Mouse (Mus musculus): ENCODE results near the gene Fat4. TPM values are rescaled to one million over a fixed set of nuclear protein-coding genes. Genes with fewer than 3 reads are reported as not detected.

Gene Fat4
- polyA plus RNA-seq, 1 experiment from 2014 or later = 10.0 TPM

DNA sequence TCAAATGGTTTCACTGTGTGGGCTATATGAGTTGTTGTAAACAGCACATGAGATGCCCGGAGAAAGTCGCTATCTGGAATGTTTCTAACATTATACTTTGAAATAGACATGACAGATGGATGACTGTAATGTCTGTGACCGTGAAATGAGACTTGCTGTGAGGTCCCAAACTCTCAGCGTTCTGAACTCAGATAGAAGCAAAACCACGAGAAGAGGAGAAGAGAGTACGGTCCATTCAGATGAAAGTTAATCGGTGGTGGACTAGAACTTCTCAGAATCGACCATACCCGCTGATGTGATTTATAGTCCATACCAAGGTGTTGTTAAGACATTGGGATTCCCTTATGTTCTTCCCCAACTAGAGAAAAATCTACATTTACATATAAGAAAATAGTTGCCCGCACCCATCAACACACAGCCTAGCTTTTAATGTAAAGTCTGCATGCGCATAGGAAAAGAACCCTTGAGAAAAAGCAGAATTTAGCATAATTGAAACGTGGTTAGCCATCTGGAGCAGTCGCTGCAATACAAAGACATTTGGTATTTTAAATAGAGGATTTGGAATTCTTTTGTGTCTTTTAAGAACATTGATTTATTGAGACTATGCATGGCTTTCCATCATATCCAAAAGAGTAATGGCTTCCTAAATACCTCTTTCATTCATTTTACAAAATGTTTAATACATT lies 21.8 kb downstream of the Fat4 start:
- H3K27ac ChIP-seq = peak overlapping the region; percentile 71
- WGBS = 26% methylated on average over 13 of the region's 13 CpGs
- no peaks in the 10 kb centered on the region for H3K9me3 ChIP-seq
- no peaks in the 10 kb centered on the region for H3K36me3 ChIP-seq
- peak overlapping the region; percentile 60; the same call in 1 of the 2 replicates for H3K9ac ChIP-seq
- H3K4me1 ChIP-seq (replicated peaks) = peaks cover 45% of the 10 kb centered on the region
- H3K27me3 ChIP-seq = no peaks in the 10 kb centered on the region
- ATAC-seq (ENCODE audit: low FRiP score) = 0 out of 2 replicates have a peak, but pooled peaks have one; percentile 16
- peak overlapping the region; percentile 25 for H3K4me3 ChIP-seq
- peak overlapping the region; percentile 54 for H3K4me2 ChIP-seq

DNA sequence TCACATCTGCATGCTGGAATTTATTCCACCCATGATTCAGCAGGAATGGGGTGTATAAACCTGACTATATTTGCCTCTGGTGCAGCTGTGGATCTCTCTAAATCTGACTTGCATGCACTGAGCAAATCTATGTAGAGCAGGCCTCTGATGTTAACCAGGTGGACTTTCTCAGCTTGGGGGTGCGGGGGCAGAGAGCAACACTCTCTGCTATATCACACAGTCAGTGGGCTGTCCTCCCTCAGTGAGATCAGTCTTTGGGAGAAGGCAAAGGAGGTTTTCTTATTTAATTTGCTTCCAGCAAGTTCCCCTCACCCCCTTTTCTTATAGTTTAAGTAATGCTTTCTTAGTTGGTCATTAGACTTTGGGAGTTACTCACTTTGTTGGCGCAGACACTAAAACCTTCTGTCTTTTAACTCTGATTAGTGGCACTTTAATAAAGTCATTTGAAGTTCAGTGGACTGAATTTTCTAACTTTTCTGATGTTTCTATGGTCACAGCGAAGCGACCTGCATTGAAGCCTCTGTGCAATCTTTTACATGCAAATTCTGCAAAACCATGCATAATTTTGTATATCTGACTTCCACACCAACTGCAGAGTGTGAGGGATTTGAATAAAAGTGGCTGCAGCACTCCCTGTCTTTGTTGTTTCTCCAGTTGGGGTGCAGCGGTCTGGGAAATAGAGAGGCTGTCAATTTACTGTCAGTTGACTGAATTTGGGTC lies 26.2 kb downstream of the Fat4 start:
- Histone ChIP-seq H3K27ac (peak overlapping the region; percentile 52; the same call in 1 of the 2 replicates), H3K4me2 (no peak overlapping the region), H3K4me1 (replicated peaks) (peaks cover 24% of the 10 kb centered on the region), H3K9ac (no peak overlapping the region), H3K9me3 (no peaks in the 10 kb centered on the region), H3K27me3 (no peaks in the 10 kb centered on the region), H3K36me3 (no peaks in the 10 kb centered on the region), H3K4me3 (no peak overlapping the region)
- 21% methylated on average over 5 of the region's 5 CpGs for WGBS
- ATAC-seq (ENCODE audit: low FRiP score) = peak; percentile 58

DNA sequence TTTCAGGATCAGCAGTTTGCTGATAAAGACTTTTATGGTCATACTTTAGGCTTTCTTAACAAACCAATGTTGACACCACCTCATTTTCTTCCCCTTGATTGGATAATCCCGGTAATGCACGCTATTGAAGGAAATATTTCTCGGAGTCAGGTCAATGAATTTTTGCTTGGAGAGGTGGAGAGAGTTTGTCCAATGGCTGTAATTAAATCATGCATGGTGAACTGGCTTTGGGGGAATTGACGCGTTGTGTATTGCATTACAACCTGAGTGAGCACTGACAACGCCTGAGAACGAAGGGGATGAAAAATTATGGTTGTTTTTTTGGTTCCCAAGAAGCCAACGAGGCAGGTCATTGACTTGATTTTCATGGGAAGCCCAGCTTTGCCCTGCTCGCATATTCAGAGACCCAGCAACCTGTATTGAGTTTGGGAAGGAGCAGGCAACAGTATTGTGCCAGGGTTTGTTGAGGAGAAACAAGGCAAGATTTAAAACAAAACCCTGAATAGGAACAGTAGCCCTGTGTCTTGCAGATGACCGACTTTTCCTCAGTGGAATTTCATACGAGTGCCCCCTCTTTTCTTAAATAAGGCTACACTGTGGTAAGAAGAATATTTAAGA lies 26.9 kb downstream of the Fat4 start:
- Histone ChIP-seq H3K36me3 (no peaks in the 10 kb centered on the region), H3K4me3 (no peak overlapping the region), H3K4me2 (no peak overlapping the region), H3K27me3 (no peaks in the 10 kb centered on the region), H3K4me1 (replicated peaks) (peaks cover 18% of the 10 kb centered on the region), H3K9ac (no peak overlapping the region), H3K9me3 (no peaks in the 10 kb centered on the region), H3K27ac (peak overlapping the region; percentile 52; the same call in 1 of the 2 replicates)
- peak; percentile 50 for ATAC-seq (ENCODE audit: low FRiP score)
- WGBS = 25% methylated on average over 11 of the region's 11 CpGs

DNA sequence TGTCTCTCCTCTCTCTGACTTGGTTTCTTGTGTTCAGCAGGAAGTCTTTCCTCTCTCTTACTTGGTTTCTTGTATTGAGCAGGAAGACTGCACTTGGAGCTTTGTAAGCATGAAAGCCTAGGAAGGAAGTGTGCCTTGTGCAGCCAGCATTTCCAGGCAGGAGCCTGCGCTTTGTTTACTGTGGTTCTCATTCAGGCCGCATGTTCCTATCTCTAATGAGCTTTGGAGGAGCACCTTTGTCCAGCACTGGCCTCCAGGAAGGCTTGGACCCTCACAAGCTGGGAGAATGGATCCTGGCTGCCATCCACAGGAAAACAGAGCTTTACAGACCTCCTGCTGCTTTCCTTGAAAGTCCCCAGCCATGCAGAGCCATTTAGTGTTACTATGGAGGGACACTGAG lies 32.2 kb downstream of the Fat4 start:
- H3K9ac ChIP-seq = no peak overlapping the region
- no peak overlapping the region for H3K4me3 ChIP-seq
- no peak overlapping the region for H3K4me2 ChIP-seq
- 55% methylated on average over 2 of the region's 2 CpGs for WGBS
- no peak for ATAC-seq (ENCODE audit: low FRiP score)
- peaks cover 13% of the 10 kb centered on the region for H3K4me1 ChIP-seq (replicated peaks)
- H3K27ac ChIP-seq = no peak overlapping the region; the same call in 1 of the 2 replicates
- no peaks in the 10 kb centered on the region for H3K27me3 ChIP-seq
- no peaks in the 10 kb centered on the region for H3K36me3 ChIP-seq
- H3K9me3 ChIP-seq = no peaks in the 10 kb centered on the region

DNA sequence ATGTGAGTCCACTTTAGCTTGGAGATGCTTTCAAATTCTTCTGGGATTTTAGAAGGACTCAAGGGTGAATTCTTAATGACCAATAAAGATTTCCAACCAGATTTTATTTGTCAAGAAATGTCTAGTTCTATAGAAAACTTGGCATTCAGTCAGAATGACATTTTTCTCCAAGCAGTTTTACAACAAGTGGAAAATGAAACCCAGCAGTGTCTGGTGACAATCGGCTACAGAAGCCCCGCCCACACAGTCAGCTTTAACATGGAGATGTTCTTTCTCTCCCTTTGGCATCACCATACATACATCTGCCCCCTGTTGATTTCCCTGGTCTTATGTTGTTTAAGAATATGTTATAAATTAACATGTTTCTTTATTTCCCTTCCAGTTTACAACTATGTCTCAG lies 34.3 kb downstream of the Fat4 start:
- Histone ChIP-seq H3K27ac (no peak overlapping the region), H3K4me1 (replicated peaks) (peaks cover 11% of the 10 kb centered on the region), H3K27me3 (no peaks in the 10 kb centered on the region), H3K4me2 (no peak overlapping the region), H3K9me3 (no peaks in the 10 kb centered on the region), H3K36me3 (no peaks in the 10 kb centered on the region), H3K9ac (no peak overlapping the region), H3K4me3 (no peak overlapping the region)
- WGBS = 78% methylated on average over 2 of the region's 2 CpGs
- ATAC-seq (ENCODE audit: low FRiP score) = no peak

DNA sequence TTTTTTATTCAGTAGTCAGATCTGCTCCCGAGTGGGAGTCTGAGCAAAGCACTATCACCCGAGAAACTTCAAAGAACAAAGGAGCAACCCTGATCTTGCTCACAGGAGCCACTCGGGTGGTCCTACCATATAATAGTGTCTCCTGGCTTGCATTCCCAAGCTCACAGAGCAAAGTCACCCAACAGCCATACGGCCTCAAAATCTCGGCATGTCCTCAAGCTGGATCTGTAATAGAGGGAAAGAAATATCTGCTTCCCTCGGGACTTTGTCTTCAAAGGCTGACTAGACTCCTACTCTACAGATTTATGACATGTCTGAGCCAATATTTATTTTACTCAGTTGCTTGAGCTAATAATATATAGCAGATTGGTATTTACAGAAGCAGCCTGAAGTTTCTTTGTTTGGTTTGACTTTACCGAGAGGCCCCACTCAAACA lies 36.5 kb downstream of the Fat4 start:
- ATAC-seq (ENCODE audit: low FRiP score) = no peak
- WGBS = 65% methylated on average over 7 of the region's 7 CpGs
- Histone ChIP-seq H3K9ac (no peak overlapping the region), H3K4me3 (no peak overlapping the region), H3K9me3 (no peaks in the 10 kb centered on the region), H3K4me2 (no peak overlapping the region), H3K27me3 (no peaks in the 10 kb centered on the region), H3K4me1 (replicated peaks) (peaks cover 11% of the 10 kb centered on the region), H3K36me3 (no peaks in the 10 kb centered on the region), H3K27ac (no peak overlapping the region)

DNA sequence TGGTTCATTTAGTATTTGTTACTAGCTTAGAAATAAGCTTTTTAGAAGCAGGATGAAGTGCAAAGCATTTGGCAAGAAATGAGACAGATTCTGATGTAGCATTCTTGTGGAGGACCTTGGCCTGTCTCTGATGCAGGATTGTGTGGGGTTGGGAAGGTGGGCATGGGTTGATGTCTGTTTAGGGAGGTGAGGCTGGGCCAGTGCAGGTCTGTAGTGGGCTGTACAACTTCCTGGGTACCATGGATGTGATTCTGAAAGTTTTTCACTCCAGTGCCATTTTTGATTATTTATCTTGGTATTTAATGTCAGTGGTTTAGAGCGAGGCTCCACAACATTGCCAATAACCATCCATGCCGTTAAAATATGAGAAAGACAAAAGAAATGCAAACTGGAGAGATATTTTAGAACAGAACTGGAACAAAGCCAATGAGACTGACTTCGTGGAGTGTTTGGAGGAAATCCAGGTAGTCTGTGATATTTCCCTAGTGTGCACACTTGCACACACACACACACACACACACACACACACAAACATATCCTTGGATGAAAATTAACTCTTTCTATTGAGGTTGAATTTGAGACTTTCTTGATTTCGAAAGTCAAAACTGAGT lies 41.4 kb downstream of the Fat4 start:
- H3K9ac ChIP-seq = no peak overlapping the region
- no peak for ATAC-seq (ENCODE audit: low FRiP score)
- H3K9me3 ChIP-seq = no peaks in the 10 kb centered on the region
- no peaks in the 10 kb centered on the region for H3K36me3 ChIP-seq
- no peak overlapping the region for H3K27ac ChIP-seq
- H3K4me2 ChIP-seq = no peak overlapping the region
- no peak overlapping the region for H3K4me3 ChIP-seq
- H3K27me3 ChIP-seq = no peaks in the 10 kb centered on the region
- WGBS = 69% methylated on average over 4 of the region's 4 CpGs
- H3K4me1 ChIP-seq (replicated peaks) = peaks cover 10% of the 10 kb centered on the region; the same call in 1 of the 2 replicates

DNA sequence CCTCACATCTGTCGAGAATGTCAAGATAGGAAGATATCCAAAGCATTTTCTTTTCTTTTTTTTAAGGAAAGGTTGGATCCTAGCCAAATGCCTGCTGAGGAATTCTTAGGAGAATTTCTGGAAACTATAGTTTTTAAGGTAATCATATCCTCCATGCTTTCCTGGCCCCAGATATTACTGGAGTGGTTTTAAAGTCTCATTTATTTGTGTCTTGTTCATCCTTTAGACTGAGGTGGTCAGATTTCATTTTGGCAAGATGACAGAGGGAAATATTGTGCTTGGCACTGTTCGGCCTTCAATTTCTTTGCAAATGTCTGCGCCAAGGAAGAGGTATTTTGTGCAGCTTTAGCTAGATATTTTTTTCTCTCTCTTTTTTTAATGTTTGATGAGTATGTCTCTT lies 42.0 kb downstream of the Fat4 start:
- no peak overlapping the region for H3K27ac ChIP-seq
- no peaks in the 10 kb centered on the region for H3K27me3 ChIP-seq
- 76% methylated on average over 3 of the region's 3 CpGs for WGBS
- peaks cover 10% of the 10 kb centered on the region; the same call in 1 of the 2 replicates for H3K4me1 ChIP-seq (replicated peaks)
- no peak overlapping the region for H3K4me2 ChIP-seq
- ATAC-seq (ENCODE audit: low FRiP score) = no peak
- no peaks in the 10 kb centered on the region for H3K36me3 ChIP-seq
- no peaks in the 10 kb centered on the region for H3K9me3 ChIP-seq
- H3K4me3 ChIP-seq = no peak overlapping the region
- H3K9ac ChIP-seq = no peak overlapping the region

DNA sequence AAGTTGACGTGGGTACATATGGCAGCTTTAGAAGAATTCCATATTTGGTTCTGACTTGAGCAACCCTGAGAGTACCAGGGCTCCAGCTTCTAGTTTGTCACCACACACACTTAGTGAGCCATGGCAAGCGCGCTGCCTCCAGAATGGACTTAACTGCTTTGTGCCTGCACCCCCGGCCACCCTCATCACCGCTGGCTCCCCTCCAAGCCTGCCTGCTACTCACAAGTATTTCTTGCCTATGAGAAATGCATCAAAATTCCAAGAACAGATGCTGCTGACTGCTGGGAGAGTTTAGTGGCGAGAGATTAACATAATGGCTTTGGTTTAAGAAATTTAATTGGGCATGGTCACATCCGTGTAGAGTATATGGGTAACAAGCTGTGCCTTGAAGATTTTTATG lies 48.0 kb downstream of the Fat4 start:
- 49% methylated on average over 7 of the region's 7 CpGs for WGBS
- Histone ChIP-seq H3K36me3 (no peaks in the 10 kb centered on the region), H3K4me3 (no peak overlapping the region), H3K27me3 (no peaks in the 10 kb centered on the region), H3K4me1 (replicated peaks) (peaks cover 47% of the 10 kb centered on the region), H3K4me2 (no peak overlapping the region), H3K27ac (peak overlapping the region; percentile 55), H3K9me3 (no peaks in the 10 kb centered on the region), H3K9ac (no peak overlapping the region)
- peak; percentile 46; the same call in 1 of the 2 replicates for ATAC-seq (ENCODE audit: low FRiP score)

DNA sequence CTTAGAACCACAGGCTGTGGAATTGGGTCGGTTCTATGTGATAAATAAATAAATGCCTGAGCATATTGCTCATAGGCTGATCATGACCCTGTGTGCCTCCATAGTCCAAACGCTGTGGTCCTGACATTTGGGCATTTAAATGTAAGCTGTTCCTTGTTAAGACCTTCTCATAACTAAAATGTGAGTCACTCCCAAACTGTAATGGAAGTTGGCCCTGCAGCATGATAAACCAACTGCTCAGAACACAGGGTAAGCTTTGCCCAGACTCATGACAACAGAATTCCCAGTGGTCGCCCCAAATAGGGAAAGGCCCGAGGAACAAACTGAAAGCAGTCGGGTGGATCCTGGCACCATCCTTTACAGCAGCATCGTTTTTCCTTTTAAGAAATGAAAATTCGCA lies 49.7 kb downstream of the Fat4 start:
- no peak overlapping the region for H3K4me3 ChIP-seq
- H3K27ac ChIP-seq = no peak overlapping the region
- no peaks in the 10 kb centered on the region for H3K27me3 ChIP-seq
- 81% methylated on average over 7 of the region's 7 CpGs for WGBS
- no peaks in the 10 kb centered on the region for H3K9me3 ChIP-seq
- H3K4me1 ChIP-seq (replicated peaks) = peaks cover 42% of the 10 kb centered on the region
- no peak overlapping the region for H3K4me2 ChIP-seq
- no peak for ATAC-seq (ENCODE audit: low FRiP score)
- H3K36me3 ChIP-seq = no peaks in the 10 kb centered on the region
- no peak overlapping the region for H3K9ac ChIP-seq

DNA sequence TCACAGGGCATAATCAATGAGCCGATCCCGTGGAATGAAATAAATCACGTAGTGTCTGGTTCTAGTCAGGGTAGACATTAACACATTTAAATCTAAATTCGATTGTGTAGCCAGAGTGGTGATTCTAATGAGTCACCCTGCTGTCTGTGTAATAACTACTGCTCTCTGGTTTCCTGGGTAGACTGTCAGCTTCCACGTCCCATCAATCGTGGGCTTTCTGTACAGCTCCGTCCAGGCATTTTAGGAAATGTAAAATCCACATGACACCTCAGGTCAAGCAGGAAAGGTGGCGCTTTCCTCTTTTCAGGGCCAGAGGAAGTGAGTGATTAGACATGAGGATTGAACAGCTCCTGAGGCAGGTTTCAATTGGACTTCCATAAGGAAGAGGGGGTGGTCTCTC lies 50.4 kb downstream of the Fat4 start:
- no peak for ATAC-seq (ENCODE audit: low FRiP score)
- WGBS = 52% methylated on average over 8 of the region's 8 CpGs
- Histone ChIP-seq H3K27ac (peak overlapping the region; percentile 35; the same call in 1 of the 2 replicates), H3K36me3 (no peaks in the 10 kb centered on the region), H3K9ac (no peak overlapping the region), H3K27me3 (no peaks in the 10 kb centered on the region), H3K4me3 (no peak overlapping the region), H3K4me2 (no peak overlapping the region), H3K4me1 (replicated peaks) (peaks cover 42% of the 10 kb centered on the region), H3K9me3 (no peaks in the 10 kb centered on the region)

DNA sequence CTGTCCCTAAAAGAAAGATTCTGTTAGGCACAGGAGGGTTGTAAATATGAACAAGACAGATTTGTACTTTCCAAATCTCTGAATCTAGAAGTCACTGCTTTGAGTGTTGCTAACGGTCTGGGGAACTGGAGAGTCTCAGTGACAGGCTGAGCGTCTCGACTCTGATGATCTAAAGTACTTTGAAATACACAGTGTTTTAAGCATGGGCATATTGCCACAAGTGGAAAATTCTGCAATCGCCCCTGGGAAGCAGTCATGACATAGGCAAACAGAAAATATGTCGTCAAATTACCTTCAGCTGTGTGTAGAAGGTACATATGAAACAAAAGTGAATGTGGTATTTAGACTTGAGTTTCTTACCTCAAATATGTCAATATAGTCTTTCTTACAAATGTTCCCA lies 51.4 kb downstream of the Fat4 start:
- Histone ChIP-seq H3K4me2 (no peak overlapping the region), H3K27me3 (no peaks in the 10 kb centered on the region), H3K9ac (no peak overlapping the region), H3K4me3 (no peak overlapping the region), H3K9me3 (no peaks in the 10 kb centered on the region), H3K27ac (no peak overlapping the region), H3K4me1 (replicated peaks) (peaks cover 42% of the 10 kb centered on the region), H3K36me3 (peaks cover 7% of the 10 kb centered on the region)
- 84% methylated on average over 5 of the region's 5 CpGs for WGBS
- ATAC-seq (ENCODE audit: low FRiP score) = no peak
